Mouse (Mus musculus): Measurements from ENCODE around the gene Cgrrf1.
A peak's percentile ranks its signal among the peaks of the same experiment; 100 is the strongest.

The Cgrrf1 gene

DNA sequence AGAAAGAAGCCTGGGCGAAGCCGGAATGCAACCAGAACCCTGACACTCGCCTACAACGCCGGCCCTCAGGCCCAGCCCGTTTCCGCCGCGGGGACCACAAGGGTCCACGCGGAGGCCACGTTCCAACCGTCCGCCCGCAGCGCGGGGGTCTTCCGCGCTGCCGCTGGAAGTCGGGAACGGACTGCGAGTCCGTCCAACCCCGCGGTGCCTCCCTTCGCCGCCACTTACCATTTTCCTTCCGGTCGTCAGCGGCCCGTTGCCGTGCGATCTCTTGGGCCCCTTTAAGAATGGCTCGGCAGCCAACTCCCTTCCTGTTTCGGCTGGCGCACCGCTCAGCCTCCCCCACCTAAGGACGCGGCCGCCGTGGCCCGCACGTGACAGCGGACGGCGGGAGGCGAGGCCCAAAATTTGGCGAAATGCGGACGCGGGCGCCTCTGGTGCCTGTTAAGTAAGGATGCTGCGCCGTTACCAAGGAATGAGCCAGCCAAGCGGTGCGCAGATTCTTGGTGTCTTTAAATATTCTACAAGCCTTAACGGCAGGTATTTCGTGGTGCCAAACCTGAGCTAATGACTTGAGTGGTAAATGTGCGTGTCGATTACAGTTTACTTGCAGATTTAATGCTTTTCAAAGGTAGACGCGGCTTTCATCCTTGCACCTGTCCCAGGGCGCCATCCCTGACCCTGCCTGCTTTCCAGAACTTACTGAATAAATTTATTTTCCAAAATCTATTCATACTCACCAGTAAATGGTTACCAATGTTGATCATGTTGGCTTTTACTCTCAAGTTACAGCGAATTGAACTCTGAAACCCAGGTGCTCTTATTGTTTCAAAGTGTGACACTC lies 9.8 kb upstream of the Cgrrf1 start, which contains the start of gene Gmfb:
Gene Gmfb, minus strand, starts transcription at position 370 of the 844 bp plus-strand sequence.
- peak; percentile 97 to 98 for DNase-seq (ENCODE audit: low spot score in 2 of 2)

DNA sequence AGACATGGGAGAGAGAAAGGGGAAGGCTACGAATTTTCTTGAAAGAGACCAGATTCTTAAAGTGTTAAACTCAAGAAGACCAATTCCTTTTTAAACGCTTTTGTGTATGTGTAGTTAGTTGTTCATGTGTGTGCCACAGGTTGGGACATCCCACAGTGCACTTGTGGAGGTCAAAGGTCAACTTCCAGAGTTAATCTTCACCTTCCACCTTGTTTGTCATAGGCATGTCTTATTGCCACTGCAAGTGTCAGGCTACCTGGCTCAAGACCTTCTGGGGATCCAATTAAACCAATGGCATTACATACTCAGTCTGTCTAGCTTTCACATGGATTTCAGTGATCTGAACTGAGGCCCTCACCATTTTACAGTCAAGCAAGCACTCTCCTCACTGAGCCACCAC lies 7.9 kb upstream of the Cgrrf1 start:
- DNase-seq (ENCODE audit: low spot score in 2 of 2): no peak

DNA sequence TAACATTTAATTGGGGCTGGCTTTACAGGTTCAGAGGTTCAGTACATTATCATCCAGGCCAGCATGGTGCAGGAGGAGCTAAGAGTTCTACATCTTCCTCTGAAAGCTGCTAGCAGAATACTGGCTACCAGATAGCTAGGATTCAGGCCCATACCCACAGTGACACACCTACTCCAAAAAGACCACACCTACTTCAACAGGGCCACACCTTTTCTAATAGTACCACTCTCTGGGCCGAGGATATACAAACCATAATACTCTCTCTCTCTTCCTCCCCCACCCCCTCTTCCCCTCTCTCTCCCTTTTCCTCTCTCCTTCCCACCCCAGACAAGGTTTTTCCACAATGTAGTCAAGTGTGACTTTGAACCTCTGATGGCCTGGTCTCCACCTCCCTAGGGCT lies 4.5 kb upstream of the Cgrrf1 start:
- DNase-seq (ENCODE audit: low spot score in 2 of 2): no peak

DNA sequence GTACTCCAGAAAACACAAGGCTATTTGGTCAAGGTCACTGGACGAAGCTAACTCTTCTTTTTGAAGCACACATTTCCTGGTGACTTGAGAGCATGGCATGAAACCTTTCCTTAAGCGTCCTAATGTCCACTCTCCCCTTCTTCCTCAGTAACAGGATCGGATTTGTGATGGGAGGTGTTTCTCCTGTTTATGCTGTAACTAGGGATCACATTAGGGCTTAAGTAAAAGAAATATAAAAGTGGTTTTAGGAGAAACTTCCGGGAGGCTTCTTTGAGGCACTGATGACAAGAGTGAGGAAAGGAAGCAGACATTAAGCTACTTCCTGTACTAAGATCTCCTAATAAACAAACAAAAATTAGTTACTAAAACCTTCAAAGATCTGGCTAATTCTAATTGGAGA lies 630 bp upstream of the Cgrrf1 start:
- DNase-seq (ENCODE audit: low spot score in 2 of 2): no peak

DNA sequence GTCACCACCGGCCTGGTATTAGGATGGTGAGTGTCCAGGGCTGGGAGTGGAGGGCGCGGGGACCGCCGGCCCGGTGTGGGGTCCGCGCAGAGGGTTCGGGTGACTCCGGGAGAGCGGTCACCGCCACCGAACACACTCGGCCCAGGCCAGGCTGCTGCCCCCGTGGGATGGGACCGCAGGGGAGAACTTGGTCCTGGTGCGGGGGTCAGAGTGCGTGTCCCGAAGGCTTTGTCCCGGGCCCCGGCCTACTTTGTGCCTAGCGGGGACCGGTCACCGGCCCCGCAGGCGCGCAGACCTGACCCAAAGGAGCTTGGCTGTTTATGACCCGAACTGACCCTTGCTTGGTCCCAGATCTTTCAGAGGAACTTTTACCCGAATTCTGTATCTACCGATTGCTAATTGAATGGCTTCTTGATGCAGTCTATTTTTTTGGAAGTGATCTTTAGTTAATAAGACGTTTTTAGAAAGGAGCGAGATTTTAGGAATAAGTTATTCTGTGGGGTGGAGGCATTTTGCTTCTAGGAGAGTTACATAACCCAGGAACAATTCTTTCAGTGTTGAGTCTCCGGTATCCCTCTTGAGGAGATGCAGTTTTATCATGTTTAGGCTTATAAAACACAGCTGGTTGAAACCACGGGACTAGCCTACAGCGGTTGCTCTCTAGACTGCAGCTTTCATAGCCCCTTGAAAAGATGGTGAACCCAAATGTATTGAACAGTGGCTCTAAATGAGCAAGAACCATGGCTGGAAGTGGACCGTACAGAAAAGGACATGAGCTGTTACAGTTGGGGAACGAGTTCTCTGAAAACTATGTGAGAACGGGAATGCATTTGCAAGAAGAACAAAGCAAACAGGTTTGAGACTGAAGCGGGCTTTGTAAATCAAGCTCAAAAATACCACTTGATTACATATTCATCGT lies 688 bp downstream of the Cgrrf1 start:
- peak in 1 of 2 experiments; percentile 30 for DNase-seq (ENCODE audit: low spot score in 2 of 2)

DNA sequence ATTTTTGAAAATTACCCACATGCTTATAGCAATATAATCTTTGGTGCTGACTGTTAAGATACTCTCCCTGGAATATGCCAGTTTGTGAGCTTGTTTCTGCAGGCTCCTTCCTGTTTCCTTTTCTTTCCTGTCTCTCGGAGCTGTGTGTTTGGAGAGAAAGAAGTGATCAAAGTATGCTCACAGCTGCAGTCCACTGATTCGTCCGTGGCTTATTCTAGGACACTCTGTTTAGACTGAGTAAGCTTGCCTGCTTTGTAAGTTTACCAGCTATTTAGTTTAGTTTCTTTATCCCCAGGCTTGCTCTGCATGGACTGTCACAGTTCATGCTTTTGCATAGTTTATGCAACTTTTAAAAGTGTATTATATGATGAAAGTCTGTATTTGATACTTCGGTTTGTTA lies 7.4 kb downstream of the Cgrrf1 start:
- DNase-seq (ENCODE audit: low spot score in 2 of 2): no peak

DNA sequence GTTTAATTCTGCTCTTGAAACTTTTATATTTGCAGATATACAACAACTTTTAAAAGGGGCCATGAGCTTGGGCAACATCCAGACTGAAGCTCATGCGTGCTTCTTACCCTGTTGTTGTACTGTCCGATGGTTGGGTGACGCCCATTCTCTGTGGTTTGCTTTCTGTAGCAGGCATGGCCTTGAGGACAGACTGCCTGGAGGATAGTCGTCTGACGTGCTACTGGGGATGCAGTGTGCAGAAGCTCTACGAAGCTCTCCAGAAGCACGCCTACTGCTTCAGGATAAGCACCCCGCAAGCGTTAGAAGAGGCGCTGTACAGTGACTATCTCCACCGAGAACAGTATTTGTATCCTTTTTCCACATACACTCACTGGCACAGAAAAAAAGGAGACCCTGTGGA lies 13.8 kb downstream of the Cgrrf1 start:
- DNase-seq (ENCODE audit: low spot score in 2 of 2): no peak

DNA sequence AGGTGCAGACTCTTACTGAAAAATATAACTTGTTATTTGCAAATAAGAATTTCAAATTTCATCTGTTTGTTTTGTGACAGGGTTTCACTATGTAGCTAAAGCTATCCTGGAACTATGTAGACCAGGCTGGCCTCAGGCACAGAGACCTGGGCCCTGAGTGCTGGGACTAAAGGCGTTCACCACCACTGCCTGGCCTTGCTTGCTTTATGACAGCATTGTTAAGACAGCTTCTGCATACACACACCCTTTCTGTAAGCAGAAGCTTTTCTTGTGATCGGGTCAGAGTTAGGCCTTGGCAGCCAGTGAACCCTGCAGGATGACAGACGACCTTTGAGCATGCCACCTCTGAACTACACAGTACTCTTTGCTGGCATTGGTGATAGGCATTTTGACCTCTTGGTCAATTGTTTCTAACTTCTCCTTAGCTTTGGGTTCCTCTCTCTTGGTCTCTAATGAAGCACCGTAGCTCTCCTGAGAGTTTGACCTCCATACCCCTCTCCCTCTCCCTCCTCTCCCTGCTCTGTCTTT lies 16.2 kb downstream of the Cgrrf1 start:
- DNase-seq (ENCODE audit: low spot score in 2 of 2): no peak

DNA sequence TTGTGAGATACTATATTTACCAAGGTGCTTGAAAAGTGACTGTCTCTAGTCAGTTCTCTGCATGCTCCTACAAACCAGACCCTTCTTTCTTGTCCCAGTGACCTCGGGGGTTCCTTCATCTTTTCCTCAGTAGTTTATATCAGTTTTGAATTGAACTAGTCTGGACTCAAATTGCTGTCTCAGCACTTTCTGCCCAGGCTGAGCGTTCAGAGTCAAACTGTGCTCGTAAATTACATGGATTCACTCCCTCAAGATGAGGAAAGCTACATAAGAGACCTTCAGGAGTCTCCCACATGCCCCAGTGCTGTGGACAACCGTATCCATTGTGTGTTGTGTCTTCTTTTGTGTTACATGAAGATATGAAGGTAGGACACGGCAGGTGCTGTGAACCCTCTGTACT lies 16.8 kb downstream of the Cgrrf1 start:
- no peak for DNase-seq (ENCODE audit: low spot score in 2 of 2)

DNA sequence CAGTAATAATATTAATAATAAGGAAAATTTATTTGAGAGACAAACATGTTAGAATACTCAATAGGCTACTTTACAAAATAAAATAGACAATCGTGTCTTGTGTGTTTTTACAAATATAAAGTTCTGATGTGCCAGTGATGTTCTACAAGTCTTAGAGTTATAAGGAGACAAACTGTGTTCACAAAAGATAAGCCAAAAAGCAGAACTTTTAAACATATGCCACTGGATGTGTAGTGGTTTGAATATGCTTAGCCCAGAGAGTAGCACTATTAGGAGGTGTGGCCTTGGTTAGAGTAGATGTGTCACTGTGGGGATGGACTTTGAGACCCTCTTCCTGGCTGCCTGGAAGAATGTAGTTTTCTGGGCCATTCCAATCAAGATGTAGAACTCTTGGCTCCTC lies 17.8 kb downstream of the Cgrrf1 start:
- no peak for DNase-seq (ENCODE audit: low spot score in 2 of 2)

DNA sequence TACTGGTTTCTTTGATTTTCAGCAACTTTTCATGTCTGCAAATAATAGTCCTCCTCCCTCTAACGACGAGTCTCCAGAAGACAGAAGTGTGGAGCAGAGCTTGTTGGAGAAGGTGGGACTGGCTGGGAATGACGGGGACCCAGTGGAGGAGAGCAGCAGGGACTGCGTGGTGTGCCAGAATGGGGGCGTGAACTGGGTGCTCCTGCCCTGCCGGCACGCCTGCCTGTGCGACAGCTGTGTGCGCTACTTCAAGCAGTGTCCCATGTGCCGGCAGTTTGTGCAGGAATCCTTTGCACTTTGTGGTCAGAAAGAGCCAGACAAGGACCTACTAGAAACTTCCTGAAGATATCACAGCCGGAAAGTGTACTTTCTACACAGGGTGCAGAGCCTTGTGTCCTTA lies 21.8 kb downstream of the Cgrrf1 start:
- no peak for DNase-seq (ENCODE audit: low spot score in 2 of 2)

DNA sequence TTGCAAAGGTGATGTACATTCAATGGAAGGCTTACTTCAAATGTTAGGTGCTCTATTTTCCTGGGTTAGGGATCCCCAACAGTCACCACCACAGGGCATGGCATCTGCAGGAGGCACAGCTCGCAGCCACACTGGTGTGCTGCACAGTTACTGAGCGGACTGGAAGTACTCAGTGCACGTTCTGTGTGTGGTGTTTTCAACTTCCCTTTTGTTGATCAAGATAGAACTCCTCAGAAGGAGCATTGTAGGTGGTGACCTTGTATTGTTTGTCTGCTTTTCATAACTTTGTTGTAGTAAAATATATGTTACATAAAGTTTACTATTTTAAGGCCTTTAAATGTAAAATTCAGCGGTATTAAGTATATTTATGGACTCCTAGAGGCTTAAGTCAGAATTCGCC lies 31.0 kb downstream of the Cgrrf1 start:
- no peak for DNase-seq (ENCODE audit: low spot score in 2 of 2)

DNA sequence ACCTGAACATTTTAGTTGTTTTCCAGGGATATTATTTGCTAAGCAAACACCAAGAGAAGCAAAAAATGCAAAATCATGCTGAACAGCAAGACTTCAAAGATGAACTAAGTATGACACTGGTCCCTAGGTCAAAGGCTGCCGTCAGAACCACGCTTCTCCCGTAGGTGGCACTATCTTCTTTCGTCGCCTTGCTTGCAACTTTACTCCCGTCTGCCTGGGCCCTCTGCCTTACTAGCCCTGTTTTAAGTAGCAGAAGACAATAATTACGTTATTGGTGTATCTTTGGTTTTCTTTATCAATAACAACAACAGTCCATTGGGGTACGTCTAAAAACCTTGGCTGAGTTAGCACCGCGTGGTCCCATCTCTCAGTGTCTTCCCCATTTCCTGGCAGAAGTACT lies 49.0 kb downstream of the Cgrrf1 start:
- peak; percentile 59 to 68 for DNase-seq (ENCODE audit: low spot score in 2 of 2)

DNA sequence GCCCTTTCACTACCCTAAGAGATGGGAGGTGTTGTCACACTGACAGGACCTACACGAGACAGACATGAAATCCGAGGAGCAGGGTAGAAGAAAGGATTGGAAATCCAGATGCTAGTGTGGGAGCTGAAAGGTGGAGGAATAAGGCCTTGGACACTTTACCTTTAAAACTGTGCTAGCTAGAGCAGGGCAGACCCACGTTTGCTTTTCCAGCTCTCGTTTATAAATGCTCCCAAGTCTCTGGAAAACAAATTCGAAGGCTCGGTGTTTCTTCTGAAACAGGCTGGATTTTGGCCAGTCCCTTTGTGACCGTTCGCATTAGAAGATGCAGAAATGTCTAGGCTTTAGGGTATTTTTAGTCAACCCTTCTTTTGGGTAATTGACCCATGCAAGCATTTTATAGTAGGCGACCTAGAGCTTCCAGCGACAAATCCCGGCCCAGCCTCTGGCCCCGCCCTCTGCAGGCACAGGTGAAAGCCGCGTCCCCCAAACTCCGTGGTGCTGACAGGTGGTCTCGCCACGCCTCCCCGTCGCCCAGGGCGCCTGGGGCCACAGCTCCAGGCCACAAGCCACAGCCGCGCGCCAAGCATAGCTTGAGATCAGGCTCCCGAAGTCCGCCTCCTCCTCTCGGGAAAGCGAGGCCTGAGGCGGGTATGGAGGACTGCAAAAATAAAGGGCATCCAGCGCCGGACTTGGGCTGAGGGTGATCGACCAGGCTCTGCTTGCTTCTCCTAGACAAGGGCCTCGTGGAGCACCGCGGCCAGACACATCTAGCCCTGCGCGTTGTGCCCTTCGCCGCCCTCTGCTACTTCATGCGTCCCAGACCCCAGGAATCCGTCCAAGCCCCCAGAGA lies 49.9 kb downstream of the Cgrrf1 start:
- peak in 1 of 2 experiments; percentile 35 for DNase-seq (ENCODE audit: low spot score in 2 of 2)

DNA sequence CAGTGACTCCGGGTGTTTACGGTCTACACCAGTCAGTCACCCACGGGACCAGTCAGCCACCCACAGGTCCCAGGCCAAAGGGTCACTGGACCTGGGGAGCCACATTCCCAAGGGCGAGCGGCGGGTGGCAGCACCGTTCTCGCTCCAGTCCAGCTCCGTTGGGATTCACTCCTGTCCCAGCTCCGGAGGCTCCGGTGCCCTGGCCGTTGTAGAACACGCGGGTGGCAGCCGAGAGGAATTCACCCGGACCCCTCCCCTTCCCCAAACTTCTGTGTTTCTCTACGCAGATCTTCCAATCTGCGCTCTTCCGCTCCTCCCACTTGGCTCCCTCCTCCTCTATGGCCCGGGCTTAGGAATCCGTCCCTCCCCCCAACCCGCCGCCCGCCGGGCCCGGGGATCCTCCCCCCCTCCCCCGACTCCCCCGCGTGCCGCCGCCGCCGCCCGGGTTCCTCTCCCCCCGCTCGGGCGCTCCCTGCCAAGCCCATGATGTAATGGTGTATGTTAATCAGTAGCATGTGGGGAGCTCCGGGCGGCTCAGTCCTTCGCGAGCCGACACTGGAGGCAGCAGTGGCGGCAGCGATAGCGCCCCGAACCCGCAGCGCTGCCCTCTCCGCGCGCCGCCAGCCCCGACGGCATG lies 50.6 kb downstream of the Cgrrf1 start, which contains the start of gene Samd4:
Gene Samd4, plus strand, starts transcription at position 424 of the 637 bp plus-strand sequence.
- DNase-seq (ENCODE audit: low spot score in 2 of 2): peak; percentile 80 to 81

DNA sequence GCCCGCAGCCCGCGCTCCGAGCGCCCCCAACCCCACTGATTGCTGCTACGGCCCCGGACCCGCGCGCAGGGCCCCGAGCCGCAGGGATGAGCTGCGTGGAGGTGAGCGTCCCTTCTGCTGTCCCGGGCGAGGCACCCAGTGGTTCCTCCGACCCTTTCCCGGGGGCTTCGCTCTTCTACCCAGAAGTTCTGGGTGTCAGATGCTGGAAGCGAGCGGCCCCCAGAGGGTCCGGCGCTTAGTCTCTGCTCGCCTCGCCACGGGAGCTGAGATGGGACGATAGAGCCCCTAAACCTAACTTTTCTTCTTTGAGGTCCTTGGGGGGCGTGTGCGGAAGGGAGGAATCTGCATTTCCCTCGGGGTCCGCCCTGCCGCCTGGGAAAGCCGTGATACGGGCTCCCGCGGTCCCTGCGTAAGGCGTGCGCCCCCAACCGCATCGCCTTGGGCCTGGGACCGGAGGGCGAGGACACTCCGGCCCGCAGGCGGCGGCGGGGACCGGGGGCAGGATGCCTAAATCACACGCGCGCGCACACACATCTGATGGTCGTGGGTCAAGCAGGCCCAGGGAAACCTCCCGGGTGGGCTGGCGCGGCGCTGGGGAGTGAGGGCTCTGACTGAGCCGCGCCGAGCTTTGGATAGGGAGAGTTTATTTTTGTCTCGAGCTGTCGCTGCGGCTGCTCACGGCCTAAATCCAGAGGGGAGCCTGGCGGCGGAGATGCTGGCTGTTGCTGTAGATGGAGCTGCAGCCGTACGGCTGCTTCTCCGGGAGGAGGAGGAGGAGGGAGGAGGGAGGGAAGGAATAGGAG lies 51.3 kb downstream of the Cgrrf1 start:
- peak; percentile 85 to 86 for DNase-seq (ENCODE audit: low spot score in 2 of 2)

DNA sequence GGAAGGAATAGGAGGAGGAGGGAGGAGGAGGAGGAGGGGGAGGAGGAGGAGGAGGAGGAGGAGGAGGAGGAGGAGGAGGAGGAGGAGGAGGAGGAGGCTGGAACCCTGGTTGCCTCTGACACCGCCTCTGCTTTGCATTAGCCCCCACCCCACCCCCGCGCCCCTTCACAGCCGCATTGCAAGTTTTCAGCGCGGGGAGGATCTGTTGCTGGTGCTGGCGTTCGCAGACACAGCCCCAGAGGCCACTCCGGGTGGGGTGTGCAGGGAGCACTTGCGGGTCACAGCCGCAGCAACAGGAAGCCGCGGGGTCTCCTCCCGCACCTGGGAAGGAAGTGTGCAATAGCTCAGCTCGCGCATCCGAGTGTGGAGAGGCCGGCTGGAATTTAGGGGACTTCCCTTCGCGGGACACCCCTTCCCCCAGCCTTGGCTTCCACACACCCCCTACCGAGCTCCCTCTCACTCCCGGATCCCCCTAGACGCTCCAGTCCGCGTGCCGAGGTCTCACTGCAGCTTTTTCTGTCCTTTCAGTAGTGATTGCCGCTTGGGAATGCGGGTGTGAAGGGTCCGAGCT lies 52.0 kb downstream of the Cgrrf1 start:
- peak; percentile 62 to 63 for DNase-seq (ENCODE audit: low spot score in 2 of 2)

DNA sequence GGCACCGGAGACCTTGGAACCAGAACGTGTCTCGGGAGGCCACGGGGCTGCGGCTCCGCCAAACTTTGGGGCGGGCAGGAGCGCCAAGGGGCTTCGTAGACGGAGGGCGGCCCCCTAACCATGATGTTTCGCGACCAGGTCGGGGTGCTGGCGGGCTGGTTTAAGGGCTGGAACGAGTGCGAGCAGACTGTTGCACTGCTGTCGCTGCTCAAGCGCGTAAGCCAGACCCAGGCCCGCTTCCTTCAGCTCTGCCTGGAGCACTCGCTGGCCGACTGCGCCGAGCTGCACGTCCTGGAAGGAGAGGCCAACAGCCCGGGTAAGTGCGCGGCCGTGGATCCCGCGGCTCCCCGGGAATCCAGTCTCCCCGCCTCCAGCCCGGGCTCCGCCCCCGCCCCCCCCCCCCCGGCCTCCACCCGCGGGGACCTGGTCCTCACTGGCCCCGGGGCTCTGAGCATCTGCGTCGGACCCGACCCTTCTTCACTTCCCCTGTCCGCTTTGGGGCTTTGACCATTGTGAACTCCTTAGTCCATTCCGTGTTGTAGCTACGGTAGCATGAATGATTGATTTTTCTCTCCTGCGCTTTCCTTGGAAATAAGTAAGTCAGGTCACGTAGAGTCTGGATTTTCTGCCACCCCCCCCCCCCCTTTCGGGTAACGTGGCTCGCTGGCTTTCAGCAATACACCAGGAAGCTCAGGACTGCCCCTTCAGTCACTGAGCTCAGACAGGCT lies 52.9 kb downstream of the Cgrrf1 start:
- DNase-seq (ENCODE audit: low spot score in 2 of 2): peak; percentile 73 to 77

DNA sequence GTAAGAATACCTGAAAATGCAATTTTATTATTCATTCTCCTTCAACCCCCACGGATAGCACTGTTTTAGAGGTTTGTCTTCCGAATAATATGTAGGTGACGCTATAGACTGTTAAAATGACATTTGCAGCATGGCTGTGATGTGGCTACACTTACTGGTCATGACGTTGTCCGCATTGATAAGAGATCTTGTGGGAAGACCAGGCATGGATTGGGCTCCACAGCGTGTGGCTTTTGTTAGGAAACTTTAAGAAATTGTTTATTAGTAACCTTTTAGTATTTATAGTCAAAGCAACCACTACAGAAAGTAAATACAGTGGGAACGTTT lies 53.5 kb downstream of the Cgrrf1 start:
- peak in 1 of 2 experiments; percentile 31 for DNase-seq (ENCODE audit: low spot score in 2 of 2)
